Mouse (Mus musculus): ENCODE data around the gene Ulk4.

The Ulk4 gene

DNA sequence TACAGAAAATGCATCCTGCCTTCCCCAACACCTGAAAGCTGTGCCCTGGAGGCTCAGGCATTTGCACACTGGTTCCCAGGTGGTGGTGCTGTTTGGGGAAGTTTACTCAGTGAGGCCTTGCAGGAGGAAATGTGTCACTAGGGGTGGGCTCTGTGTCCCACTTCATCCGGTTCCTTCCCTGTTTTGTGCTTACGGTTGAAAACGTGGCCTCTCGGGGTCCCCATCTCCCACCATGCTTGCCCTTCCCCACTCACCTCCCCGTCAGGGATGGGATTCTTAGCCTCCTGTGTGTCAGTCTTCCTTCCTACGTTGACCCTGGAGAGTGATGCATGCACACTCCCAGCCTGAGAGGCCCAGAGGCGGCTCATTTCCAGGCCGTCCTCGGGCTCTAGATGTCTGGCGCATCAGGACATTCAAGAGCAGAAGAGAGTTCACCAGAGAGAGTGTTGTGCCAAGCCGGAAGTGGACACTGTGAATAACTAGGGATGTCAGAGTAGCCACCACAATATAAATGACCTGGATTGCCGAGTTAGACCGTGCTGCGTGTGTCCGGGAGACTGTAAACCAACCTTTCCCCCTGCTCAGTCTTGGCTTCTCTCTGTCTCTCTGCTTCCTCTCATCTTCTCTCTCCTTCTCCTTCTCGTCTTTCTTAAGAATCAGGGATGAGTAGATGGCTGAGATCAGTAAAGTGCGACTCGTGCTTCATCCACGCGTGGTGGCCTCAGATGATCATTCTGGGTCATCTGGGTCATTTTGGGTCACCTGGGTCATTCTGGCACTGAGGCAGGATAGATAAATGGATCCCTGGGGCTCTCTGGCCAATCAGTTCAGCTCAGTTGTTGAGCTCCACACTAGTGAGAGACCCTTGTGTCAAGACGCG is 24.3 kb upstream of the Ulk4 start:
- DNase-seq (ENCODE audit: low read depth in 1 of 2, low spot score in 2 of 2), result no peak

DNA sequence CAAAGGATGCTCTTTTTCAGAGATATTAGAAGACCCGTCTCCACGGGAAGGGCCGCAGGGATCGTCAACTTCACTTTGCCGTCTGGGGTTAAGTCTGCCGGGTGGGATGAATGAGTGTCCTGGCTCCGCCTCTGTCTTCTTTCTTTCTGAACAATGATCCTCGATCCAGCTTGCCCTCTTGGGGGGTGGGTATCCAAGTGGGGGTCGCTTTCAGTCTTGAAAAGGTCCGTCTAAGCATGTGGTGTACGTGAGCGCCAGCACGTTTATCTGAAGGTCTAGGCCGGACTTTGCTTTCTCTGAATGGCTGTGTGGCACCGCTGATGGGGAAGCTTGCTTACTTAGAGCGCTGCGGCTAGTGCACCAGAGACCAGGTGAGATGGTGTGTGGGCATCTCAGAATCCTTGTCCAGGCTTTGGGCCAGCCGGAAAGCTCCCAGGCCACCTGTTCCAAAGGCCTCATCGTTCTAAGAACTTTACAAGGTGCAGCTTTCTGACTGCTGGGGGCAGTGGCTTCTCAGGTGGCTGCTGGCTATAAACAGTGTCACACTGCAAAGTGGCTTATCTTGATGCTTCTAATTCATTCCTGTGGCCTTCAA is 23.1 kb upstream of the Ulk4 start:
- DNase-seq (ENCODE audit: low read depth in 1 of 2, low spot score in 2 of 2), result no peak

DNA sequence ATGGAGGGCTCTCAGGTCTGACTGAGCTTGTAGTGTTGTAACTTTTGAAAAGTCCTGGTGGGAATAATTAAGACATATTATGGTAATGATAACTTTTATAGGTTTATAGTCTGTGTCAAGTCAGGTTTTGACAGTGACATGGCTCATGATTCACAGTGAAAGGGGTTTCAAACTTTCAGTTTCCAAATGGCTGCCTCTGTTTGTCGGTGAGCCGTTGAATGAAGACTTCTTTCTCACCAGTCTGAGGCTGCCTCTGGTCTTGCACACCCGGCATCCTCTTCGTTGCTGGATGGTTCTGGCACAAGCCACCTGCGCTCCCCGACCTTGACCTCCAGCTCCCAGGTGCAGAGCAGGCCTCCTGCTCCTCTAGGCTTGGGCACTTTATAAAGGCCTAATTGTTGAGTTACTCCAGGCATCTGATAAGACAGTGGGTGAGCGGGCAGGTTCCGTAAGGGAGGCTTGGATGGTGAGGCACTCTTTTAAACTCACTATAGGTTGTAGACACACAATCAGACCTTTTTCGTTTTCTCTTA is 22.3 kb upstream of the Ulk4 start:
- no peak for DNase-seq (ENCODE audit: low read depth in 1 of 2, low spot score in 2 of 2)

DNA sequence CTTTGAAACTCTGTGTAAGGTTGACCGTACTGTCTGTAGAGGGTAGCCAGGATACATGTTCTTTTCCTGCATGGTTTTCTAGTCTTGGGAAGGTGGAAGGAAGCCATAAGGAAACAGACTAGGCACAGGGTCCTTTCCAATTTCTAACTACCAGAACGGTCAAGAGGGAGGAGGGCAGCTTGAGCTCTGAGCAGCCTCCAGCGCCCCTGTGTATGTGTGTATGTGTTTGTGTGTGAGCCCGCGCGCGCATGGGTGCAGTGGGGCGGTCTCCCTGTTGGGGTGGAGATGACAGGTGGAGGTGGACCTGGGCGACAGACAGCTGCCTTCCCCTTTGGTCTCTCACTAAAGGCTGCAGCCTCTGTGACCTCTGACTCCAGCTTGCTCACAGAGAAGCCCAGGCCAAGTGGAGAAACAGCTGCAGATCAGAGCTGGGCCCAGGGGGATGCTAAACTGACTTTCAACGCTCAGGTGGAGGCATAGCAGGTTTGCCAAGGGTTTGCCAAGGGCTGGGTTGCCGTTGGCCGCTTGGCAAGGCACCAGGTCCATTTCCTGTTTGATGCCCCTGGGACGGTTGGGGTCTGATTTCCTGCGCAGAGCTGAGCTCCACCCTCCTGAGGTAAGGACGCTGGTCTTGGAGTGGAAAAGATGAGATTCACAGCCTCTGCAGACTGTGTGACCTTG is 21.6 kb upstream of the Ulk4 start:
- DNase-seq (ENCODE audit: low read depth in 1 of 2, low spot score in 2 of 2), result no peak

DNA sequence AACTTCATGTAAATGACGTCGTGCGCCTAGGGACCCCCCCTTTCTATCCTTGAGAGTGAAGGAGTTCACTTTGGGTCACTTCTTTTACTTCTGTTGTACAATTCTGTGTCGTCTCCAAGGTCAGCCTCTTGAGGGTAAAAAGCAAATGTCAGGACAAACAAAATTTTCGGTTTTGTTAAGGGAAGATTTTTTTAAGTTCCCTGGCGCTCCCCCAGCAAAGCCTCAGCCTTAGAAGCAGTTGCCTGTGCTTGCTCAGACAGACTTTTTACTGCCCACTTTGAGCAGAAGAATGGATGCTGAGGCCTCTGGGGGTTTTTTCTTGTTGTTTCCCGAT is 21.0 kb upstream of the Ulk4 start:
- no peak for DNase-seq (ENCODE audit: low read depth in 1 of 2, low spot score in 2 of 2)

DNA sequence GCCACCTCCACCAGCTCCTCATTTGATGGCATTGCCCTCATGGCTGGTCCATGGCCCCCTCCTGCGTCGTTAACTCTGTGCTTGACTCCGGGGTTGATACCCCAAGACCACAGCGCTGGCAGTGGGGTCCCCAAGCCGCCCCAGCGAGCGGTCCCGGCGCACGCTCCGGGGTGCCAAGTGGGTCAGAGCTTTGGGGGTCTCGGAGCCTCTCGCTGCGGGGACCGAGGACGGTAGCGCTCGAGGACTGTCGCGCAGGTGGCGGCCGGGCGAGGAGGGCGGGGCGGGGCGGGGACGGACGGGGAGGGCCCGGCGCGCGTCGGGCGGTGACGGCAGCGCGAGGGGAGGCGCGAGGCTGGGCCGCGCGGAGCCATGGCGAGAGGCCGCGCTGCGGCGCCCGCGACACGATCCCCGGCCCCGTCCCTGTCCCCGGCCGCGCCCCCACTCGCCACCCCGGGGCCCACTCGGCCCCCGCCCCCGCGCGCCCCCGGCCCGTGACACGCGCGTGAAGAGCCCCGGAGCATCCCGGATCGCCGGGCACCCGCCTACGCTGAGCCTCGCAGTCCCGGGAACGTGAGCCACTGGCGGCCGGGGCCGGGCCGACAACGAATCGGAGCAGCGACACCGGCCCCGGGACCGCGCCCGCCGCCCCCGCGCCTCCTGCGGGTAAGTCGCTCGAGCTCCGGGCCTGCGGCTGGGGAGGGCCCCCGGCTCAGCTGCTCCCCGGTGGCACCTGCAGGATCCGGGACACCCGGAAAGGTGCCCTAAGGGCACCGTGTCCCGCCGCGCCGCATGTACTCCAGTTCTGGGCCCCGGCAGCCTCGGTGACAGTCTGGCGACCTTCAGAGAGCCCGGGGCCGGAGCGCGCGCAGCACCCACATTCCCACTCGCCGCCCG is 20.4 kb upstream of the Ulk4 start, which contains the start of gene Trak1:
Gene Trak1 (plus strand): TSS at position 332 of the 894 bp plus-strand sequence.
- DNase-seq (ENCODE audit: low read depth in 1 of 2, low spot score in 2 of 2), result no peak

DNA sequence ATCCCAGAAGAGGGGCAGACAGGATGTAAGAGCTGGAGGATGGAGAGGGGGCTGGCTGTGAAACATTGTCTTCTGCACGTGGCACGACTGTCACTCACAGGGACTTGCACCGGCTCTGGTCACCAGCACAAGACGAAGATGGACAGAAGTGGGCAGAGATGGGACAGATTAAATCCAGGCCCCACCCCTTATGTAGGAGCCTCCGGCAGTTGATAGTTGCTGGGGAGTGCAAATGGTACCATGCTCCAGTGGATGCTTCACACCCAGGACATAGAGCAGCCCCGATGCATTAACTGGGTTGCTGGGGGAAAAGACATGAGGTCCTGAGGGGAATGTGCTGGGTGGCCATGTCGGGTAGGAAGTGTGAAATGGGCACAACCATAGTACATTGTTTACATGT is 18.2 kb upstream of the Ulk4 start:
- DNase-seq (ENCODE audit: low read depth in 1 of 2, low spot score in 2 of 2), result no peak

DNA sequence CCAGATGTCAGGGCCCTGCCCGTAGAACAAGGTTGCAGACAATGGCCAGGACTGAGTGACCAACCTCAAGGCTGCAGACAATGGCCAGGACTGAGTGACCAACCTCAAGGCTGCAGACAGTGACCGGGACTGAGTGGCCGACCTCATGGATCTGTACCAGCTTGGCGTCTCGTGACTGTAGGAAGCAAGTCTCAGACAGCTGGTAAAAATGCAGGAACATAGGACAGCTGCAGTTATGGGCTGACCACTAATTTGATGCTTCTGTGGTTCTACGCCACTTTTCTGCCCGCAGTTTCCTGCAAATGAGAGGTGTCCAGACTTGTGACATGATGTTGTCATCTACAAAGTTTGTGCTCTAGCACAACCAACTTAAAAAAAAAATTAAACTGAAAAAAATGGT is 16.2 kb upstream of the Ulk4 start:
- no peak for DNase-seq (ENCODE audit: low read depth in 1 of 2, low spot score in 2 of 2)

DNA sequence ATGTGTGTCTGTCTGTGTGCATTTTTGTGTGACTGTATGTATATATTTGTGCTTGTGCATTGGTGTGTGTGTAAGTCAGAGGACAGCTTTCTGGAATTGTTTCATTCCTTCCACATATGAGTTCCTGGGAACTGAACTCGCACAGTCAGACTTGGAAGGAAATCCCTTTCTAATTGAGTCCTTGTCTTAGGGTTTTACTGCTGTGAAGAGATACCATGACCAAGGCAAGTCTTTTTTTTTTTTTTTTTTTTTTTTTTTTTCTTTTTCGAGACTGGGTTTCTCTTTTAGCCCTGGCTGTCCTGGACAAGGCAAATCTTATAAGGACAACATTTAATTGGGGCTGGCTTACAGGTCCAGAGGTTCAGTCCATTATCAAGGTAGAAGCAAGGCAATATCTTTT is 14.3 kb upstream of the Ulk4 start:
- DNase-seq (ENCODE audit: low read depth in 1 of 2, low spot score in 2 of 2), result no peak

DNA sequence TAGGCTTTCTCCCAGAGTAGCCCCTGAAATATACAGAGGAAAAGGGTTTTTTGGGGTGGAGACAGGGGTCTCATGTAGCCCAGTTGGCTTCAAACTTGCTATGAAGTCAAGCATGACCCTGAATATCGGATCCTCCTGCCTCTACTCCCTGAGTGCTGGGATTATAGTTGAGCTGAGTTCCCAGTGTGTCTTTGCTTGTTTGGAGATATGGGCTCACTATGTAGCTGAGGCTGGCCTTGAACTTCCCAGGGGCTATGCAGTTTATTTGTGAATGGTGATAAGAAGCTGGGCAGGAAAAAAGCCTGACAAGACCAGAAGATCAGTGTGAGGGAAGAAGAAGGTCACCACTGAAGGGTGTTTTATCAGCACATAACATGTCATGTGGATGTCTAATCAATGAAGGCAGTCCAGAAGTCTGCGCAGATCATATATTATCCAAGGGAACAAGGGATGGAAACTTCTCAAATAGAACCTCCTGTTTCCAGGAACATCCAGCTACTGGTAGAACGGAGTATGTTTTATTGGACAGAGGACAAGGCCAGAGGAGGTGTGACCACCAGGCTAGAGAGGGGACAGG is 9.4 kb upstream of the Ulk4 start:
- DNase-seq (ENCODE audit: low read depth in 1 of 2, low spot score in 2 of 2), result no peak

DNA sequence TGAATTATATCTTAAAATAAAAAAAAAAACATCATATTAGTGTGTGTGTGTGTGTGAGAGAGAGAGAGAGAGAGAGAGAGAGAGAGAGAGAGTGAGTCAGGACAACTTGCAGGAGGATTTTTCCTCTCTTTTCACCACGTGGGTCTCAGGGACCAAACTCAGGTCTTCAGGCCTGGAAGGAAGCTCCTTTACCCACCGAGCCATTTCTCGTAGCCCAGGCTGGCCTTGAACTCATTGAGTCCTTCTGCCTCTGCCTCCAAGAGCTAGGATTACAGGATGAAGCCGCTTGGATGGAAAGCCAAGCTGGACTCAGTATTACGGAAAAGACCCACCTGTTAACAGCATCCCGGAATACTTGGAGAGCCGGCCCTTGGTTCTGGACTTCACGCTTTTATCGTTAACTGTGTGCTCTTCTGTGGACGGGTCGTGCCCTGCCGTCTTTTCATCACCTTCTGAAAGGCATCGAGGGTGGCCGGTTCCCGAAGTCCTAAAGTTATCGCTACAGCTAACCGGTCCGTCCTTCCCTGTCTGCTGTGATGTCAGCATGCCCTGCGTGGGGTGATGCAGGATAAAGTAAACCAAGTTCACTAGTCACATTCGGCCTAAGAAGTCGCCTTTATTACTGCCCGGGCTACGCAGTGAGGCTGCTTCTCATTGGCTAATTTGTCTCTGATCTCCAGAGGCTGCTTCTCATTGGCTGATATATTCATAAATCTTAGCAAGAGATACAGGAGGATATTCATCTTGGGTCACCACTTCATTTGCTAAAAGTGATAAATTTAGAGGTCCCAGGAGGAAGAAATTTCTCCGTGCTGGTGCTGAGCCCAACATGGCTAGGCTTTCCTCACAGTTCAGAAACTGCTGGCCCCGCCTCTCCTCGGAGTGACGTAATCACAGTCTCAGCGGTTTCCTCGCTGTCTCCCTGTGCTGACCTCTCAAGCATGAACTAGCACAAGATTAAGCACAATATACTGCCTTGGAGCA is 8.6 kb upstream of the Ulk4 start:
- peak; percentile 27 to 69 for DNase-seq (ENCODE audit: low read depth in 1 of 2, low spot score in 2 of 2)

DNA sequence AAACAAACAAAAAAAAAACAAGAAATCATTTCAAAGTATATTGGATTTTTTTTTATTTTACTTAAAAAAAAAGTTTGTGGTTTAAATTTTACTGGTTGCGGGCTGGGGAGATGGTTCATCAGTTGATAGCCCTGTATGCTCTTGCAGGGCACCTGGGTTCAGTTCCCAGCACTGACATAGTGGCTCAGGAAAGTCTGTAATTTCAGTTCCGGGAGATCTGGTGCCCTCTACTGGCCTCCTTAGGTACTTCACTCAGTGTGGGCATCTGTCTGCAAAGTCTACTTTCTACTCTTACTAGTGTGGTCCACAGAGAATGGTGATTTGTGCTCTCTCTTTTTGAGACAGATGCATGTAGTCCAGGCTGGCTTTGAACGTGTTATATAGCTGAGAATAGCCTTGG is 7.4 kb upstream of the Ulk4 start:
- DNase-seq (ENCODE audit: low read depth in 1 of 2, low spot score in 2 of 2), result peak in 1 of 2 experiments; percentile 64

DNA sequence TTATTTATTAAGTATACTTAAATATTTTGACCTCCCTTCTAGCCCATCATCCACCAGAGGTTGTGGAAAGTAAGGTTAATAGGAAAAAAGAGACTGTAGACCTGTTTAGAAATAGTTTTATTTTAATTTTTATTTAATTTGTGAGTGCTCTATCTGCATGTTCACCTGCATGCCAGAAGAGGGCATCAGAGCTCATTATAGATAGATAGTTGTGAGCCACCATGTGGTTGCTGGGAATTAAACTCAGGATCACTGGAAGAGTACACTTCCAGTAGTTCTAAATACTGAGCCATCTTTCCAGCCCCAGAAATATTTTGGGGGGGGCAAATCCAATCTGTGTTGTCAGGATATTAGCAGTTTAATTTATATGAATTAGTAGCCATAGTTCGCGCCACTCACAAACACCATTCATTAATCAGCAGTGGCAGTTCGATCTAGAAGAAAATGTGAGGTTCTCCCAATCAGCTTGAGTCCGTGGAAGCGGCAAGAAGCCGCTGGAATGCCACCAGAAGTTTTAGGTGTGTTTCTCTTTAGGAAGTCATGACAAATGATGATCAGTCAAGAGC is 6.7 kb upstream of the Ulk4 start:
- DNase-seq (ENCODE audit: low read depth in 1 of 2, low spot score in 2 of 2), result no peak

DNA sequence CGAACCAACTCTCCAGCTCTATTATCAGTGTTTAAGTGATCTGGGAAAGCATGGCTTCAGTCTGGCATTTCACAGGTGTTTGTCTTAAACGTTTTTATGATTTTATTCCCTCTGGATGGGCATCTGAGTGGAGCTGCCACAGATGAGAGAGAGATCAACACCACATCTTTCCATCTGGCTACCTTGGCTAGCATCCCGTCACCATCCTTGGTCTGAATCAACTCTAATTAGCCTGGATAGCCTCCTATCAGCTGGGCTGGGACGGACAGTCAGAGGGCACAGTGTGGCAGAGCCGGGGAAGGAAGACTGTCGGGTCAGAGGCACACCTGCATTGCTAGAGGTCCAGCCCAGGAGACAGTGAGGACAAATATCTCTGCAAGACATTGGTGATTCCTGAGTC is 4.9 kb upstream of the Ulk4 start:
- no peak for DNase-seq (ENCODE audit: low read depth in 1 of 2, low spot score in 2 of 2)

DNA sequence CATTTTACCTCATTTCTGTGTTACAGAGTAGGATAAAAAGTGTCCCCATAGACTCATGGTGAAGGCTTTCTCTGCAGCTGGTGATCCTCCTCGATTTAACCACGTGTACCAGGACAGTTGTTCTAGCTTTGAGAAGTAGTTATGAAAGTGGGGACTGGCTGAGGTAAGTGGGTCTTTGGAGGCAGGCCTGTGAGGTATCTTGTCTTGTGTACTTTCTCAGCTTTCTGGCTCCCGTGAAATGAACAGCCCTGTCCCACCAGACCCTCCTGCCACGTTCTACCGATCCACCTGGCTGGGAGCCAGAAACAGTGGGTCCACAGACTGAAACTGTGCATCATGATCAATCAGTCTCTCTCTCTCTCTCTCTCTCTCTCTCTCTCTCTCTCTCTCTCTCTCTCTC is 2.2 kb upstream of the Ulk4 start:
- DNase-seq (ENCODE audit: low read depth in 1 of 2, low spot score in 2 of 2), result no peak

DNA sequence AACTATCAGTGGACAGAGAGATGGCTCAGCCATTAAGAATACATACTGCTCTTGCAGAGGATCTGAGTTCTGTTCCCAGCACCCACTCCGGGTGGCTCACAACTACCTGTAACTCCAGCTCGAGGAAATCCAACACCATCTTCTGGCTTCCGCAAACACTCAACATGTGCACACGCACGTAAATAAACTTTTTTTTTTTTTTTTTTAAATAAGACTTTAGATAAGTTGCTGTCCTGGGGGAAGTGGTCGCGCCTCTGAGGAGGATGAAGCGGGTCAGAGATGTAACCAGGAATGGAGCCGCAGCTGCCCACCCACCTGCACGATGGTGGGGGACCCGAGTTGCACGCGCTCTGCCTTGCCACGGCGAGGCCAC is 266 bp downstream of the Ulk4 start:
- no peak for DNase-seq (ENCODE audit: low read depth in 1 of 2, low spot score in 2 of 2)

DNA sequence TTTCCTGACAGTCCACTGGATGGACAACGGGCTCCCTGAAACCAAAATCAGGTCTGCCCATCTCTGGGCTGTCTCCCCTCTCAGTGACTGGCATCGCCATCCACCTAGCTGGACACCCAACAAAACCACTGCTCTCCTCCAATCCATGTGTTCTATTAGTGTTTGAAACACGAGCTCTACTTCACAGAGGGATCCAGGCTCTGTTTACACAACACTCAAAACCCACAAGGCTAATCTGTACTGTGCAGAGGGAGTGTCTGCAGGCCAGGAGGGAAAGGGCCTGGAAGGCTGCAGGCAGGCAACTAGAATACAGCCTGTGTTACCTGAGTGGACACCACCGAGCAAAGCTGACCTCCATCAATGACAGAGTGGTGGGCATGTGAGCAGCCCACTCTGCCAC is 5.4 kb downstream of the Ulk4 start:
- DNase-seq (ENCODE audit: low read depth in 1 of 2, low spot score in 2 of 2), result no peak

DNA sequence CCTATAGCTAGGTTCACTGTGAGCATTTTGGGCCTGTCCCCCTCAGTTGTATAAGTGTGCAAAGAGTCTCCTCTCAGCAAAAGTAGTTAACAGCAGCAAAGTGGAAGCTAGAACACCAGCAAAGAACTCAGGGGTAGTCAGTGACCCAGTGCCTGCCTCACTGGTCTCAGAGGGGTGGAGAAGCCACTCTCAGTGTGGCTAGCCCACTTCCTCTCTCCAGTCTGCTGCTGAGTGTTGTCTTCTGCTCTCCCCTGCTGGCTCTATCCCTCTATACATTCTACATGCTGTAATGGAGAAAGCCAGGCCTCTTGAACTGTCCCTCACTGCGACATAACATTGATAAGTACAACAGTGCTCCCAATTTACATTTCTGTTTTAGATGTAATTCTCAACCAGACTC is 5.8 kb downstream of the Ulk4 start:
- DNase-seq (ENCODE audit: low read depth in 1 of 2, low spot score in 2 of 2), result no peak

DNA sequence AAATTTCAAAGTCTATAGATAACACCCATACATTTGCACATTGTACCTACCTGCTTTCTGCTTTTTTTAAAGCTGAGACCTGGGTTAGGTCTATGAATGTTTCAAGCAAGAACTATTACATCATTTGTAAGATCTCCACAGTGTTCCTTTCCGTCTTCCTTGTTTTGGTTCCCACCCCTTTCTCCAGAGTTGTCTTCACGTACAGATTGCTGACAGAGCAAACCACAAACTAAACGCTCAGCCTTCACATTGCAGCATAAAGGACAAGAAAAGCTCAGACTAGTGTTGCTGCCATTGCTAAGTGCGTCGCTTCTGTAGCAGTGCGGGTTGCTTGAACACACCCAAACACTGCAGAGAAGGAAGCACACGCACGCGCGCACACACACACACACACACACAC is 11.7 kb downstream of the Ulk4 start:
- no peak for DNase-seq (ENCODE audit: low read depth in 1 of 2, low spot score in 2 of 2)

Data from monocyte, adult 2 months (primary cell).